Mouse (Mus musculus) liver, embryonic 14.5 days (tissue): ENCODE data around the gene Cabp2.
"Not testable (repeated sequence)": the region's sequence is repeated elsewhere in the genome, so short reads cannot be mapped to it uniquely, and the experiment has no call there.

Experiments
- CTCF ChIP-seq: IDR thresholded peaks from 2 replicates; pipeline ENCODE4 v1.5.1; 2016; ENCODE audit warnings: antibody characterized with exemption, low read depth, control low read depth
- EP300 ChIP-seq: IDR thresholded peaks from 2 replicates; pipeline ENCODE4 v1.6.1; 2016; ENCODE audit warnings: antibody characterized with exemption, low read depth

DNA sequence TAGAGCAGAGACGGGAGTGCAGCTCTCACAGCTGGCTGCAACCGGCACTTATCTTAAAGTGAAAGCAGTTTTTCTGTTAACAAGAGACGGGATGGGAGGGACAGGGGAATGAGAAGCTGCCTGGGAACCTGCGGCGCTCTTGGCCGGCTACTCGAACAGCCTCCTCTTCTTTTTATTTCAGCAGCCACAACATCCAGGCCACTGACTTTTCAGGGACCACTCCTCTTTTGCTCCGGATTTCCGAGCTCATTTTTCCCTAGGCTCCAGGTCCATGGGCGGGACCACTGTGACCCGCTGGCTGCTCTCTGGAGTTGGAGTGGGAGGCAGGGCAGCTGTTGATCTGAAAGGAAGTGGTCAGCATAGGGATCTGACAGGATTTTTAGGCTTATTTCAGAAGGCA lies 16.9 kb upstream of the Cabp2 start:
- TF ChIP-seq CTCF, EP300: not testable (repeated sequence)
